Mouse (Mus musculus) brain, embryonic 14.5 days (tissue): ENCODE results near the gene Celf2.

Experiments used
- CTCF ChIP-seq: fragments of 200-500 bp; IDR thresholded peaks from 2 replicates; pipeline ENCODE4 v1.5.1; 2012; ENCODE audit warnings: inconsistent platforms, mild to moderate bottlenecking, moderate library complexity, borderline replicate concordance; ENCODE audit not compliant: insufficient read depth, insufficient read length; ENCODE audit errors: extremely low read depth
- POLR2A ChIP-seq: fragments of 200-500 bp; IDR thresholded peaks from 2 replicates; pipeline ENCODE4 v1.6.1; 2012; ENCODE audit warnings: mild to moderate bottlenecking, inconsistent platforms, borderline replicate concordance; ENCODE audit not compliant: poor library complexity, insufficient read depth, insufficient read length, severe bottlenecking; ENCODE audit errors: extremely low read depth

DNA sequence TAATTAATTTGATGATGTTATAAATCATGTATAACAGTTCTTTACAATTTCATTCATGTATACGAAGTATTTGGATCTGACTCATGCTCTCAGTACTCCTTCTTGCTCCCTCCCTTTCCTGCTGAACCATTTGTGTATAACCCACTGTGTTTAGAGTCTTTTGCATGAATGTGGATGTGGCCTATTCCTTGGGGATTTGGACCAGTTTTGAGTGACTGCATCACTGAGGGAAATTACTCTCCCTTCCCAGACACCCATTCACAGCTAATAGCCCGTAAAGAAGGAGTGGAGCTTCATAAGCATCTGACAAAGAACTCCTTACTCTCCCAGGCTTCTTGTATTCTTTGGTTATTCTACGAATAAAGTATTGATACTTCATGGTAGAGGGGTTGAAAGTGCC, 189.6 kb downstream of the Celf2 start:
- no peak for TF ChIP-seq CTCF
- TF ChIP-seq POLR2A = no peak
